Mouse (Mus musculus) spleen, adult 12 weeks (tissue): ENCODE measurements at regions not wholly inside any gene's neighbourhood (a gene's known extent, or its start where the extent isn't known, plus 50 kb on each side); places are given as distances from the start of the nearest gene placed in this dataset.

Experiments used
- DNase-seq: peaks from one replicate; pipeline ENCODE4 v3.0.0; 2022; ENCODE audit warnings: low spot score

- no peak for DNase-seq
Observed at GRCm38 (mm10) chrX:143024325-143024971, 57.9 kb upstream of the Ammecr1 start.

- no peak for DNase-seq
Observed at GRCm38 (mm10) chrX:143030371-143031010, 64.0 kb upstream of the Ammecr1 start.

GRCm38 (mm10) chrX:143039878-143040277 is 59.5 kb upstream of the Rtl9 start:
- DNase-seq = no peak

- DNase-seq = peak; percentile 15
Observed at GRCm38 (mm10) chrX:143044296-143044695, 55.1 kb upstream of the Rtl9 start.

GRCm38 (mm10) chrX:143046293-143046692 is 53.1 kb upstream of the Rtl9 start:
- no peak for DNase-seq
